ENCODE assay signal across 8 mouse cellular contexts in the genomic region with DNA sequence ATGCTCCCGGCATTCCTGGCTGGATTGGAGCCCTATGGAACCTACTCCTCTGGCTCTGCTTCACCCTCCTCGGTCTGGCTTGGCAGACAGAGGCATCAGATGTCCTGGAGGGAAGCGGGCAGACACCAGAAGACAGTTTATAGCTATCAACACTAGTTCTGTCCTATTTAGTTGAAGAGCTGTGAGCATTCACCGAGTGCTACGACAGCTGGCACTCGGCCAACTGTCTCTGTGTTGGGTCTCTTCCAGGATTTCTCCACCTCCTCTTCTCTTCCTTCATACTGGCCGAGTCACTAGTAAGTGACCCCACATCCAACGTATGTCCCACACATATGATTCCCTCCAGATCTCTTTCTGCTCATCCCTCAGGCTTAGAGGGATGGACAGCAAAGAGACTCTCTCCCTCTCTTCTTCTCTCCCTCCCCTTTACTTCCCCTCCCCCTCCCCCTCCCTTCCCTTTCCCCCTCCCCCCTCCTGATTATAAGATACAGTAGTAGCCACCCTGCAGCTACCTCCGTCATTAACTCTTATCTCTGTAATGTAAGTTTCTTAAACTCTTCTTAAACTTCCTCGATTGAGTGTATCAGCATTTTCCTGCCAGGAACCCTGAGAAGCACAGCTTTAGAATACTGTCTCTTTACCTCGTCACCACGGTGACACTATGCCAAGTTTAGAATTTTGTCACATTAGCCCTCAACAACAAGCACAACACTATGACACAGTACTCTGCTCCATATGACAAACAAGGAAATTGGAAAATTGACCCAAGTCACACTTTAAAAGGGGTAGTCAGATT.
A peak's percentile ranks its signal among the peaks of the same experiment; 100 is the strongest.
DNase-seq lines count a peak whose midpoint lies in the region; ATAC-seq and TF ChIP-seq lines count a peak whose summit lies in the region.

No protein-coding gene starts in this region.

- no peaks in the 10 kb centered on the region for H3K9me3 ChIP-seq in midbrain, postnatal 0 days (ENCODE audit: low read length)
- H3K9me3 ChIP-seq in midbrain, embryonic 11.5 days (ENCODE audit: control insufficient read depth, low read length) = no peaks in the 10 kb centered on the region
- no peaks in the 10 kb centered on the region for H3K9me3 ChIP-seq in liver, postnatal 0 days (ENCODE audit: low read length)

- H3K36me3 ChIP-seq in midbrain, postnatal 0 days (ENCODE audit: insufficient read depth, low read length) = no peaks in the 10 kb centered on the region
- H3K36me3 ChIP-seq in midbrain, embryonic 11.5 days (ENCODE audit: control insufficient read depth, insufficient read depth, low read length) = no peaks in the 10 kb centered on the region
- H3K36me3 ChIP-seq in liver, postnatal 0 days (replicated peaks; ENCODE audit: insufficient read depth, low read length) = no peaks in the 10 kb centered on the region

- no peak overlapping the region for H3K4me2 ChIP-seq in midbrain, postnatal 0 days (ENCODE audit: low read depth, low read length, poor library complexity, severe bottlenecking)
- no peak overlapping the region for H3K4me2 ChIP-seq in midbrain, embryonic 11.5 days
- H3K4me2 ChIP-seq in liver, postnatal 0 days (ENCODE audit: low read depth, low read length) = no peak overlapping the region

- no peaks in the 10 kb centered on the region for H3K4me1 ChIP-seq in midbrain, postnatal 0 days (ENCODE audit: insufficient read depth, low read length)
- no peaks in the 10 kb centered on the region for H3K4me1 ChIP-seq in midbrain, embryonic 11.5 days (ENCODE audit: control insufficient read depth, insufficient read depth, low read length)
- peaks cover 7% of the 10 kb centered on the region; the same call in 1 of the 2 replicates for H3K4me1 ChIP-seq in liver, postnatal 0 days (ENCODE audit: insufficient read depth)

- no peaks in the 10 kb centered on the region for H3K27me3 ChIP-seq in midbrain, postnatal 0 days (ENCODE audit: insufficient read depth, low read length)
- no peaks in the 10 kb centered on the region for H3K27me3 ChIP-seq in midbrain, embryonic 11.5 days (ENCODE audit: control insufficient read depth, insufficient read depth, low read length)
- no peaks in the 10 kb centered on the region for H3K27me3 ChIP-seq in liver, postnatal 0 days (ENCODE audit: insufficient read depth, low read length)

- peak; percentile 24 to 27 for DNase-seq in heart, adult 18-20 months
- no peak for DNase-seq in heart, adult 9 months (ENCODE audit: low spot score in 2 of 2)
- DNase-seq in midbrain, postnatal 0 days (ENCODE audit: low spot score) = peak; percentile 50
- DNase-seq in midbrain, embryonic 11.5 days (ENCODE audit: low spot score, missing footprints) = no peak
- peak; percentile 42 for DNase-seq in liver, postnatal 0 days
- DNase-seq in layer of hippocampus, adult 2 months (ENCODE audit: low spot score in 2 of 2) = no peak
- DNase-seq in testis, postnatal 10 days (ENCODE audit: low spot score) = no peak

- no peak overlapping the region for H3K9ac ChIP-seq in midbrain, postnatal 0 days (replicated peaks; ENCODE audit: low read length, poor library complexity, severe bottlenecking)
- no peak overlapping the region for H3K9ac ChIP-seq in midbrain, embryonic 11.5 days (ENCODE audit: low read length)
- H3K9ac ChIP-seq in liver, postnatal 0 days (replicated peaks) = no peak overlapping the region

- no peak for TF ChIP-seq EP300 in liver, postnatal 0 days (IDR thresholded peaks at IDR 0.05; ENCODE audit: low read depth)

- no peak overlapping the region for H3K4me3 ChIP-seq in midbrain, postnatal 0 days (ENCODE audit: low read depth, low read length)
- H3K4me3 ChIP-seq in midbrain, embryonic 11.5 days (ENCODE audit: low read depth, low read length) = no peak overlapping the region
- H3K4me3 ChIP-seq in liver, postnatal 0 days (ENCODE audit: low read depth, low read length) = no peak overlapping the region
- H3K4me3 ChIP-seq in layer of hippocampus, adult 2 months = no peak overlapping the region

- no peak overlapping the region for H3K27ac ChIP-seq in midbrain, postnatal 0 days (ENCODE audit: low read depth, low read length)
- H3K27ac ChIP-seq in midbrain, embryonic 11.5 days (ENCODE audit: low read depth, low read length) = no peak overlapping the region
- no peak overlapping the region for H3K27ac ChIP-seq in liver, postnatal 0 days (ENCODE audit: low read depth)
- H3K27ac ChIP-seq in layer of hippocampus, adult 2 months = no peak overlapping the region

- no peak for ATAC-seq in midbrain, postnatal 0 days (ENCODE audit: low FRiP score)
- ATAC-seq in midbrain, embryonic 11.5 days (ENCODE audit: low FRiP score) = no peak
- peak; percentile 46 for ATAC-seq in erythroid progenitor cell, adult 5-6 weeks (replicated peaks; ENCODE audit: low FRiP score, poor library complexity, severe bottlenecking)
- ATAC-seq in liver, postnatal 0 days = no peak

- 73% methylated on average over 12 of the region's 12 CpGs for WGBS in midbrain, postnatal 0 days
- WGBS in midbrain, embryonic 11.5 days = 94% methylated on average over 12 of the region's 12 CpGs
- 50% methylated on average over 12 of the region's 12 CpGs for WGBS in liver, postnatal 0 days (ENCODE audit: insufficient replicate concordance)

- no peak for TF ChIP-seq CTCF in midbrain, postnatal 0 days (IDR thresholded peaks at IDR 0.05)
- no peak for TF ChIP-seq CTCF in liver, postnatal 0 days (IDR thresholded peaks at IDR 0.05; ENCODE audit: low read depth)
- TF ChIP-seq CTCF in layer of hippocampus, adult 2 months (conservative IDR thresholded peaks at IDR 0.05) = no peak

Comparison
In these comparisons a context has a peak if more than half of its experiments do, and no peak if none do; other contexts are left out.
1. DNase-seq: peak in heart, adult 18-20 months (2 of 2), midbrain, postnatal 0 days (single experiment) and liver, postnatal 0 days (single experiment); none in heart, adult 9 months (0 of 2), midbrain, embryonic 11.5 days (single experiment), layer of hippocampus, adult 2 months (0 of 2) and testis, postnatal 10 days (single experiment).